Mouse (Mus musculus) heart, embryonic 14.5 days (tissue): ENCODE results near the gene Hs2st1. TPM values are rescaled to one million over a fixed set of nuclear protein-coding genes. Genes with fewer than 3 reads are reported as not detected.

Experiments used
- ATAC-seq: fragments of 200-750 bp; cut with Nextera tagmentation; 2 replicates; pipeline ENCODE4 v1.8.0; 2017; ENCODE audit warnings: low read depth, moderate TSS enrichment; ENCODE audit not compliant: insufficient number of reproducible peaks, insufficient read depth, low FRiP score
- H3K27ac ChIP-seq, 2 experiments: fragments of 200-500 bp in 1 of 2; fragments of 300-500 bp in 1 of 2; sonication (generic) in 1 of 2; replicated peaks in 1 of 2; 2 replicates each; pipeline ENCODE4 v1.5.1; 2012 to 2014; ENCODE audit warnings: low read depth in 2 of 2, low read length in 2 of 2, control low read depth in 1 of 2, mild to moderate bottlenecking in 1 of 2, mixed read lengths in 1 of 2; ENCODE audit not compliant: control insufficient read depth in 1 of 2, insufficient read depth in 1 of 2
- H3K27me3 ChIP-seq: fragments of 300-500 bp; sonication (generic); 2 replicates; pipeline ENCODE4 v1.6.1; 2014; ENCODE audit warnings: mild to moderate bottlenecking, low read length, control low read depth; ENCODE audit not compliant: control insufficient read depth, insufficient read depth
- H3K36me3 ChIP-seq: fragments of 300-500 bp; sonication (generic); 2 replicates; pipeline ENCODE4 v1.6.1; 2014; ENCODE audit warnings: mild to moderate bottlenecking, control low read depth, low read length, mixed read lengths; ENCODE audit not compliant: control insufficient read depth, insufficient read depth
- H3K4me1 ChIP-seq, 2 experiments: fragments of 200-500 bp in 1 of 2; fragments of 300-500 bp in 1 of 2; sonication (generic) in 1 of 2; 2 replicates each; pipeline ENCODE4 v1.6.1; 2012 to 2014; ENCODE audit warnings: low read length in 2 of 2, control low read depth in 1 of 2, mixed read lengths in 1 of 2; ENCODE audit not compliant: control insufficient read depth in 2 of 2, insufficient read depth in 2 of 2
- H3K4me2 ChIP-seq: fragments of 300-500 bp; sonication (generic); 2 replicates; pipeline ENCODE4 v1.6.1; 2014; ENCODE audit warnings: mild to moderate bottlenecking, low read length
- H3K4me3 ChIP-seq, 2 experiments: fragments of 200-500 bp in 1 of 2; fragments of 300-500 bp in 1 of 2; sonication (generic) in 1 of 2; 2 replicates each; pipeline ENCODE4 v1.5.1; 2012 to 2014; ENCODE audit warnings: low read length in 2 of 2, mild to moderate bottlenecking in 2 of 2, control low read depth in 1 of 2, low read depth in 1 of 2, moderate library complexity in 1 of 2; ENCODE audit not compliant: control insufficient read depth in 1 of 2, insufficient read depth in 1 of 2
- H3K9ac ChIP-seq: fragments of 300-500 bp; sonication (generic); 2 replicates; pipeline ENCODE4 v1.6.1; 2014; ENCODE audit warnings: mild to moderate bottlenecking, low read length
- H3K9me3 ChIP-seq: fragments of 300-500 bp; sonication (generic); 2 replicates; pipeline ENCODE4 v1.6.1; 2016; ENCODE audit warnings: low read length, control low read depth; ENCODE audit not compliant: control insufficient read depth
- WGBS: fragments of 180-500 bp; shearing (Covaris S2); extraction: QIAGEN DNeasy Blood & Tissue Kit; methylation state at CpG from one replicate; pipeline ENCODE4 v1.1.7; 2014; 5-methylcytosine and 5-hydroxymethylcytosine counted together
- polyA plus RNA-seq: library from polyadenylated mRNA; unstranded; fragments of >200 nt; fragmentation: Nextera tagmentation; extraction: Ambion mirVana; gene quantifications from 2 replicates; pipeline ENCODE4 v1.2.1, GENCODE M21; 2014

The Hs2st1 gene
- polyA plus RNA-seq, 1 experiment from 2014 or later = 8.6 TPM

DNA sequence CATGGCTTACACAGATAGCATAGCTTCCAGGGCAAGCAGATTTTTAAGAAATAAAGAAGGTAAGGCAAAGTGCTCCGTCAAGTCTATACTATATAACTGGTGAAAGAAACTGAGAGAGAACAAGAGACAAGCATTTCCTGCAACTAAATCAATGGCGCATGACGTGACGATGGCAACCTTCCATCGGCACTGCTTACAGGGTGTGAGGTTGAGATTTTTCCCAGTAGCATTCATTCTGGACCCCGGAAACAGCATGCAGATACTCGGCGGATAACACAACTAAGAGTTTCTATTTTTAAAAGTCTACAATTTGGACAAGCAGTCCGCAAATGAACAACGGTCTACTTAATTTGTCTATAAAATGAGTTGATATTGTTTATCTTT is 55.9 kb downstream of the Hs2st1 start:
- no peak for ATAC-seq
- Histone ChIP-seq H3K4me2 (no peak overlapping the region), H3K9ac (no peak overlapping the region), H3K27ac (no peak overlapping the region), H3K36me3 (no peaks in the 10 kb centered on the region), H3K4me3 (no peak overlapping the region), H3K9me3 (no peaks in the 10 kb centered on the region), H3K27me3 (no peaks in the 10 kb centered on the region), H3K4me1 (0 out of 4 replicates have a peak, but pooled peaks cover 0 to 3% of the 10 kb centered on the region in 2 experiments)
- WGBS = 83% methylated on average over 10 of the region's 10 CpGs

DNA sequence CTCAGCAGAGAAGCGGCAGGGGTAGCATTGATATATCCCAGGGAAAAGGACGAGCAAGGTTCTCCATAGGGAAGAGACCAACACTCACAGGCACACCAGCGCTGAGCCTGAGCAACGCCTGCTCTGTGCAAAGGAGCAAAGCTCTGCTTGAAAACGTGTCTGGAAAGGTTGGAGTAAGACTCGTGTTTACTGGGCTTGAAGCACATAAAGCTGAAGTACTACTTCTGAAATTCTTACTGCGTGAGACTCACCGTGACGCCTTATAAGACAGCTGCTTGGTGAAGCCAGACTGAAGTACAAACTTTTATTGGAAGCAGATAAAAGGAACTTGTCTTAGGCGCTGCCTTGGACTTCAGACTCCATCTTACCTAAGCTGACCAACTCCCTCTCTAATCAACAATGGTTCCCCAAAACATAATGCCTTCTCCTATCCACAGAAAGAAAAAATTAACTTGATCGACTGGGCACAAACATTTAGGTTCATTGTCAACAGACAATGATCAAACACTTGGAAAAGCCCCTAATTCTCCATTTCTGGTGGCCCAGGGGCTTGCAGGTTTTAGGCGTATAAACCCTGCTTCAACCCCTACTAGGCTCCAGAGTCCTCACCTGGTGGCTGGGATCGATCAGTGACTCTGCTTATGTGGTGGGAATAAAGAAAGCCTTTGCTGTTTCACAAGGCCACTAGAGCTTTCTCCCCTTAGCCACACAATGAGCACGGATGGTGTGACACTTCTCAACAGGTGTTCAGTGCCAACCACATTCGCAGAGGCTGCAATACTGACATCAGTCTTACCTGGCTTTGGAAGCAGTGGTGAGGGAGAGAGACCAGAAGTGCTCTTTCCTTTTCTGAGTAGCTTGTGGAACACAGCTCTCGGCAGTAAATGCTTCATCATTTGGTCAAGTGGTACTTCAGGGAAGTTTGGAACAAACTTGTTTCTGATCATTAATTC is 56.5 kb downstream of the Hs2st1 start:
- no peak overlapping the region for H3K27ac ChIP-seq
- no peak overlapping the region for H3K9ac ChIP-seq
- no peak for ATAC-seq
- H3K4me2 ChIP-seq = no peak overlapping the region
- no peak overlapping the region for H3K4me3 ChIP-seq
- H3K36me3 ChIP-seq = no peaks in the 10 kb centered on the region
- H3K27me3 ChIP-seq = no peaks in the 10 kb centered on the region
- H3K4me1 ChIP-seq = 0 out of 4 replicates have a peak, but pooled peaks cover 0 to 3% of the 10 kb centered on the region in 2 experiments
- no peaks in the 10 kb centered on the region for H3K9me3 ChIP-seq
- 85% methylated on average over 16 of the region's 16 CpGs for WGBS

DNA sequence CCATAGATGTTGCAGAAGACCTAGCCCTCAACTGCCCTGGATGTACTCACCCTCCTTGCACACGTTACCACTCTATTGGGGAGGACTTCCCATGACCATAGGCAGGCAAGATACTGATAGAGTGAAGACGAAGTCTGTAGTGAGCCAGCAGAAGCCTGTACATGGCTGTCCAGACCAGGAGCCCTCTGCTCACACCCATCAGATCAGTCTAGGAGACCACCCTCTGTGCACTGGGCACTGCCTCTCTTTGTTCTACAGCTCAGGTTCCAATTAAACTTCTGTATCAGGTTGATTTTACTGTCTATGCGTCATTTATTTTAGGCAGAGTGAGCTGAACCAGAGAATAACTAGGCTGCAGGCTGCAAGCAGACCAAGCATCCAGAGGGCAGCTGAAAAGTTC is 59.3 kb downstream of the Hs2st1 start:
- 93% methylated on average over 3 of the region's 3 CpGs for WGBS
- peaks cover 10 to 13% of the 10 kb centered on the region in 2 experiments for H3K4me1 ChIP-seq
- no peak overlapping the region for H3K27ac ChIP-seq
- H3K36me3 ChIP-seq = no peaks in the 10 kb centered on the region
- no peak overlapping the region for H3K4me3 ChIP-seq
- no peaks in the 10 kb centered on the region for H3K9me3 ChIP-seq
- H3K9ac ChIP-seq = no peak overlapping the region
- ATAC-seq = no peak
- H3K4me2 ChIP-seq = no peak overlapping the region
- H3K27me3 ChIP-seq = no peaks in the 10 kb centered on the region

DNA sequence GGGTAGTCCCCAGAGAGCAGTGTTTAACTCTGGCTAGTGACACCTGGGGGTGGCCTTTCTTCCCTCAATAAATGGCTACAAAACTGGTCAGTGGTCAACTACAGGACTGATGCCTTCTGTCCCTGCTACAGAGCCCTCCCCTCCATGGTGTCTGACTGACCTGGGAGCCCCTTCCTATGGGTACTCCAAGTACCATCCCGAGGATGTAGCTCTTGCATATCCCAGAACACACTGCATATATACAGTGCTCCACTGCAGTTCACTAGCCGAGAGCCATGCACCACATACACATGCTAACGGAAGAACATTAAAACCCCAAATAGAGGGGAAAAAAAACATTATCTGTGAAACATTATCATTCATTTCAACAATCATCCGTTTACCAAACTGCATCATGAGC is 61.6 kb downstream of the Hs2st1 start:
- Histone ChIP-seq H3K4me3 (no peak overlapping the region), H3K27ac (no peak overlapping the region), H3K4me2 (no peak overlapping the region), H3K27me3 (no peaks in the 10 kb centered on the region), H3K4me1 (peaks cover 10 to 16% of the 10 kb centered on the region in 2 experiments), H3K9me3 (no peaks in the 10 kb centered on the region), H3K9ac (no peak overlapping the region), H3K36me3 (no peaks in the 10 kb centered on the region)
- WGBS = 91% methylated on average over 4 of the region's 4 CpGs
- no peak for ATAC-seq

DNA sequence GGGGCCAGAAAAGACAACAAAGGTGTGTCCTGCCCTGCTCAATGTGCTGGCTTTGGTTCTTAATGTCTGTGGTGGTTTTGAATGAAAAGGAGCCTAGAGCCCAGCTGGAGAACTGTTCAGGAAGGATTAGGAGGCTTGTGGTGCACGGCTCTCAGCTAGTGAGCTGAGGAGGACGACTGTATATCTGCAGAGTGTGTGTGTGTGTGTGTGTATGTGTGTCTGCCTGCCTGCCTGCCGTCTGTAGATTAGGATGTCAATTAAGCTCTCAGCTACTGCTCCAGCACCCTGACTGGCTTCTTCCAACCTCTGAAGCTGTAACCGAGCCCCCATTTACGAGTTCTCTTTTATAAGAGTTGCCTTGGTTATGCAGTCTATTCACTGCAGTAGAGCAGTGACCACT is 62.1 kb downstream of the Hs2st1 start:
- Histone ChIP-seq H3K27ac (no peak overlapping the region), H3K4me1 (peaks cover 10 to 16% of the 10 kb centered on the region in 2 experiments), H3K4me2 (no peak overlapping the region), H3K4me3 (no peak overlapping the region), H3K9ac (no peak overlapping the region), H3K36me3 (no peaks in the 10 kb centered on the region), H3K9me3 (no peaks in the 10 kb centered on the region), H3K27me3 (no peaks in the 10 kb centered on the region)
- 43% methylated on average over 5 of the region's 5 CpGs for WGBS
- ATAC-seq = no peak

DNA sequence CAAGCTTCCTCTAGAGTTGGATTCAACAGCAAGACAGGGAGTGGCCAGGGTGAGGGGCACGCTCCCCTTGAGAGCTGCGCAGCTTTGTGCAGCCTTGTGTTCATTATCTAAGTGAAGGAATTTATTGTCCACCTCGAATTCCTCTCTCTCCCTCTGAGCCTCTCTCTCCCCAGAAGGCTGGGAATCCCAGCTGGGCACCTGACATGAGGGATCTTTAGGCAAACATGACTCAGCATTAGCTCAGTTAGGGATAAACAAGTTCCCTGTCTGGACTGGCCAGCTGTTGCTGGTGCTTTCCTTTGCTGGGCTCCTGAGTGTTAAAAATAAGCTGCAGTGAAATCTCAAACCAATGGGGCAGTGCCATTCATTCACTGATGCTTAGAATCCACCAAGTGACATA is 63.8 kb downstream of the Hs2st1 start:
- 8% methylated on average over 3 of the region's 3 CpGs for WGBS
- peak; percentile 52; the same call in 1 of the 2 replicates for ATAC-seq
- Histone ChIP-seq H3K9me3 (no peaks in the 10 kb centered on the region), H3K27ac (peak overlapping the region; percentile 43 to 58; a peak in 3 of 4 replicates), H3K4me1 (peaks cover 10 to 16% of the 10 kb centered on the region in 2 experiments), H3K4me3 (no peak overlapping the region), H3K9ac (no peak overlapping the region), H3K4me2 (peak overlapping the region; percentile 38), H3K36me3 (no peaks in the 10 kb centered on the region), H3K27me3 (no peaks in the 10 kb centered on the region)

DNA sequence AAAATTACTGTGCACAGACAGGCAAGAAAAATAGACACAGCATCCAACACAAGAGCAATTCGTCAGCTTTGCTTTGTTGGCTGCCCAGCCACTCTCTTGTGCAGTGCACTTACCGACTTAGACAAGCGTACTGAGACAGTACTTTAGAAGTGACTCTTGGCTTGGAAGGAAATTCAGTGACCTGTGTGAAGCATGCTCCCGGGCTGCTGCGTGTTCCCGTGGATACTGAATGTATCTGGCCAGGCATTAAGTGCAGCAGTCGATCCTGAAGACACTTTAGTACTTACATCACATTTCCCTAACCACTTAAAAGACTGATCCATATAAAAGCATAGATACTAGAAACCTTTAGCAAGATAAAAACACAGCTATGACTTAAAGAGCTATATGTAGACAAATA is 68.1 kb downstream of the Hs2st1 start:
- no peak for ATAC-seq
- no peak overlapping the region for H3K4me2 ChIP-seq
- no peaks in the 10 kb centered on the region for H3K36me3 ChIP-seq
- 68% methylated on average over 7 of the region's 7 CpGs for WGBS
- no peaks in the 10 kb centered on the region for H3K27me3 ChIP-seq
- H3K9me3 ChIP-seq = no peaks in the 10 kb centered on the region
- H3K27ac ChIP-seq = no peak overlapping the region
- no peak overlapping the region for H3K4me3 ChIP-seq
- H3K9ac ChIP-seq = no peak overlapping the region
- H3K4me1 ChIP-seq = peaks cover 11 to 32% of the 10 kb centered on the region in 2 experiments
